Mouse (Mus musculus) heart, embryonic 12.5 days (tissue): ENCODE measurements at regions not wholly inside any gene's neighbourhood (a gene's known extent, or its start where the extent isn't known, plus 50 kb on each side); places are given as distances from the start of the nearest gene placed in this dataset.
A peak's percentile ranks its signal among the peaks of the same experiment; 100 is the strongest.

ENCODE experiments used
- ATAC-seq: fragments of 200-750 bp; cut with Nextera tagmentation; 2 replicates; pipeline ENCODE4 v1.8.0; 2017; ENCODE audit warnings: moderate TSS enrichment, moderate library complexity; ENCODE audit not compliant: insufficient number of reproducible peaks, low FRiP score
- H3K27ac ChIP-seq: fragments of 300-500 bp; sonication (generic); 2 replicates; pipeline ENCODE4 v1.5.1; 2016; ENCODE audit warnings: mild to moderate bottlenecking, moderate library complexity; ENCODE audit not compliant: poor library complexity, severe bottlenecking
- H3K27me3 ChIP-seq: fragments of 300-500 bp; sonication (generic); replicated peaks from 2 replicates; pipeline ENCODE4 v1.6.1; 2016; ENCODE audit warnings: mild to moderate bottlenecking, moderate library complexity
- H3K36me3 ChIP-seq: fragments of 300-500 bp; sonication (generic); 2 replicates; pipeline ENCODE4 v1.6.1; 2016; ENCODE audit warnings: mild to moderate bottlenecking, moderate library complexity
- H3K4me1 ChIP-seq: fragments of 300-500 bp; sonication (generic); replicated peaks from 2 replicates; pipeline ENCODE4 v1.6.1; 2016; ENCODE audit warnings: mild to moderate bottlenecking
- H3K4me2 ChIP-seq: fragments of 300-500 bp; sonication (generic); 2 replicates; pipeline ENCODE4 v1.6.1; 2016; ENCODE audit warnings: mild to moderate bottlenecking, moderate library complexity
- H3K4me3 ChIP-seq: fragments of 300-500 bp; sonication (generic); 2 replicates; pipeline ENCODE4 v1.5.1; 2016; ENCODE audit warnings: mild to moderate bottlenecking
- H3K9ac ChIP-seq: fragments of 300-500 bp; sonication (generic); 2 replicates; pipeline ENCODE4 v1.6.1; 2016; ENCODE audit warnings: mild to moderate bottlenecking, moderate library complexity
- H3K9me3 ChIP-seq: fragments of 300-500 bp; sonication (generic); replicated peaks from 2 replicates; pipeline ENCODE4 v1.6.1; 2016; ENCODE audit warnings: mild to moderate bottlenecking, moderate library complexity
- WGBS: fragments of 180-500 bp; shearing (Covaris S2); methylation state at CpG from one replicate; pipeline ENCODE4 v1.1.7; 2016; 5-methylcytosine and 5-hydroxymethylcytosine counted together

DNA sequence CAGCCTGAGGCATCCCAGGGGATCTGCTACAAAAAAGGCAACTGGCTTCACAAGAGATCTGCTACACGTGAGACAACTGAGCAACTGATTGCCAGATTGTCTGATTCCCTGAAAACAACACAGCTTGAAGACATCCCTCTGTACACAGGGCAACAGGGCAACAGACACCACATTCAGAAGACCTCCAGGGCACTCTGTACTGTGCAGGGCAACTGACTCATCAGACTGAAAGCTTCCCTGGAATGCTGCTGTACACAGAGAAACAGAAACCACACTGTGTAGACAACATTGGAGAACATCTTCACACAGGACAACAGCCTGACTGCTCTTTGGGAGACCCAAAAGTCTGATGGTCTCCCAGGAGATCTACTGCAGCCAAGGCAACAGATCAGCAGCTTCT, 456.8 kb upstream of the Ddi1 start:
- H3K9ac ChIP-seq: no peak overlapping the region
- H3K9me3 ChIP-seq: no peaks in the 10 kb centered on the region
- H3K4me3 ChIP-seq: no peak overlapping the region
- H3K36me3 ChIP-seq: no peaks in the 10 kb centered on the region
- H3K4me1 ChIP-seq: no peaks in the 10 kb centered on the region
- WGBS: 44% methylated on average over 1 of the region's 1 CpGs
- H3K27me3 ChIP-seq: no peaks in the 10 kb centered on the region
- H3K4me2 ChIP-seq: no peak overlapping the region
- H3K27ac ChIP-seq: no peak overlapping the region
- ATAC-seq: no peak

DNA sequence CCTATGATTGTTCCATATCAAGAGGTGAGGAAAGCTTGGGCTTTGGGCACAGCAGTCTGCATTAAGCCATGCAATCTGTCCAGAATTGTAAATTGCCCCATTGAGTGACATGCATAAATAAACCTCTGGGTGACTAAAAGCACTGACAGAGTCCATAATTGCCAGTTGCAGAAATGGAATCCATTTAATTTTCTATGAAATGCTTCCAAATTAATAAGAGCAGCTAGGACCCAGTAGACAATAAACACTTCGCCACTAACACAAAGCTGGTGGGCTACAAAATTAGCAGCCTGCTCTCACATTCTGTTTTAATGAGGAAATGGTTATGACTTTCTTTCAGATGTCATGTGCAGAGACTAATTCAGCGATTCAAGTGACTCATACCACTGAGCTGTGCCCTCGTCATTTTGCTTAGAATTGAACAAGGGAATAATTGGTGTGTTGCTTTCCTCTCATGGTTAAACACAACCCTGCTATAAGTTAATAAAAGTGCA, 407.6 kb upstream of the Ddi1 start:
- WGBS: 68% methylated on average over 3 of the region's 3 CpGs
- H3K4me1 ChIP-seq: no peaks in the 10 kb centered on the region
- H3K9ac ChIP-seq: no peak overlapping the region
- H3K4me2 ChIP-seq: no peak overlapping the region
- H3K36me3 ChIP-seq: no peaks in the 10 kb centered on the region
- H3K27me3 ChIP-seq: no peaks in the 10 kb centered on the region
- no peak overlapping the region for H3K4me3 ChIP-seq
- 0 out of 2 replicates have a peak, but pooled peaks cover 3% of the 10 kb centered on the region for H3K9me3 ChIP-seq
- no peak for ATAC-seq
- H3K27ac ChIP-seq: no peak overlapping the region

DNA sequence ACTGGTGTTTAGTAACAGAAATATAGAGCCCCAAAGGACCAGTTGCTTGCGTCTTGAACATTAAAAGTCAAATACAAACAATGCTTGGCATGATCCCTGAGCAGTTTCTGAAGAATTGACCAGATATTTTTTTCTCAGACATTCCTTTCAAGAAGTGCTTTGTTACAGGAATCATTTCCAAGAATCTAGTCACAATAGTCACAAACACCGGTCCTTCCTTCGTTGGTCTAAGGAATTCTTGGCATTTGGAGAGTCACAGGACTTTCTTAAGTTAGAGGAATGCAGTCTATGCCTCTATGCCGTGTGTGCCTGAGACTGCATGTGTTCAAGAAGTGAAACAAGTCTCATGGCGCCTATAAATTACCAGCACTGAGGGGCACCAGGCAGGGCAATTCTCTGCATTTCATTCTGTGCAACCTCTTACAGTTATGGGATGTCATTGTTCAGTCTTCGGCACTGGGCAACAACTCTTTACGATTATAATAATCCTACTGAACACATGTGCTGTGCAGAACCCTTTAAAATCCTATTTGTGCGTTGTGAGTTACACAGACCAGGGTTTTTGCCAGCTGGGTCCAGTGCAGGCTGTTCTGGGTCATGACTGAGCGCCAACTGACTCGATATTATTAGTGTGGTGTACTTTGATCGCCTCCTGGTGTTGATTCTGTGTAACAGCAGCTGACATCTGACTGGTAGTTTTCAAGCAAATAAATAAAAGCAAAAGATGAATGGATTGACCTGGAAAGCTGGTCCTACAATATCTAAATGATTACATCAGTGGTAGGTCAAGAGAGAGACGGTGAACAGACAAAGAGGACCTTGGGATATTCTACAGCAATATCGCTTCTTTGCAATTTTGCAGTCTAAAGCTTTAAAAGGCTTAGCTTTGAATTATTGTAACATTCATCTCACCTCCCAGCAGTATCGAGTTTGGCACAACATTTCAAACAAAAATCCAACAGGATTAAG, 398.6 kb upstream of the Ddi1 start:
- Histone ChIP-seq H3K9ac (0 out of 2 replicates have a peak overlapping the region, but pooled peaks have one; percentile 12), H3K4me2 (peak overlapping the region; percentile 47), H3K36me3 (no peaks in the 10 kb centered on the region), H3K27me3 (no peaks in the 10 kb centered on the region), H3K27ac (no peak overlapping the region), H3K9me3 (no peaks in the 10 kb centered on the region; the same call in 1 of the 2 replicates), H3K4me3 (0 out of 2 replicates have a peak overlapping the region, but pooled peaks have one; percentile 13), H3K4me1 (0 out of 2 replicates have a peak, but pooled peaks cover 4% of the 10 kb centered on the region)
- 35% methylated on average over 14 of the region's 14 CpGs for WGBS
- ATAC-seq: no peak; the same call in 1 of the 2 replicates

DNA sequence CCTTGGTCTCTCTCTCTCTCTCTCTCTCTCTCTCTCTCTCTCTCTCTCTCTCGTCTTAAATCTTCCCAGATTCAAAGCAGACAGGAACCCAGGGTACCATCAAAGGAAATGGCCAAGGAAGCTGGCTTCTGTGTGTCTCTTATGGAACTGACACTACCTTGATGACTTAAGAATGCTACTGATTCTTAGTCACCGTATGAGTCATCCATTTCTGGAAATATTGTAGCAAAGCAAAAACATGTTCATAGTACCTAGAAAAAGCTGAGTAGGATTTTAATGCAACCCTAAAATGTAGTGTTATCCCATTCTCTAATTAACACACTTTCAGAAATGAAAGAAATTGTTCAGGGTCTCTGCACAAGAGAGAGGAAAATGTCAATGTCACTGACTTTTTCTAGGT, 396.0 kb upstream of the Ddi1 start:
- H3K27ac ChIP-seq: no peak overlapping the region
- H3K4me1 ChIP-seq: 0 out of 2 replicates have a peak, but pooled peaks cover 4% of the 10 kb centered on the region
- no peak overlapping the region for H3K4me2 ChIP-seq
- no peaks in the 10 kb centered on the region for H3K36me3 ChIP-seq
- no peaks in the 10 kb centered on the region; the same call in 1 of the 2 replicates for H3K9me3 ChIP-seq
- H3K27me3 ChIP-seq: no peaks in the 10 kb centered on the region
- no peak overlapping the region for H3K4me3 ChIP-seq
- no peak for ATAC-seq
- H3K9ac ChIP-seq: no peak overlapping the region
- WGBS: 65% methylated on average over 2 of the region's 2 CpGs

DNA sequence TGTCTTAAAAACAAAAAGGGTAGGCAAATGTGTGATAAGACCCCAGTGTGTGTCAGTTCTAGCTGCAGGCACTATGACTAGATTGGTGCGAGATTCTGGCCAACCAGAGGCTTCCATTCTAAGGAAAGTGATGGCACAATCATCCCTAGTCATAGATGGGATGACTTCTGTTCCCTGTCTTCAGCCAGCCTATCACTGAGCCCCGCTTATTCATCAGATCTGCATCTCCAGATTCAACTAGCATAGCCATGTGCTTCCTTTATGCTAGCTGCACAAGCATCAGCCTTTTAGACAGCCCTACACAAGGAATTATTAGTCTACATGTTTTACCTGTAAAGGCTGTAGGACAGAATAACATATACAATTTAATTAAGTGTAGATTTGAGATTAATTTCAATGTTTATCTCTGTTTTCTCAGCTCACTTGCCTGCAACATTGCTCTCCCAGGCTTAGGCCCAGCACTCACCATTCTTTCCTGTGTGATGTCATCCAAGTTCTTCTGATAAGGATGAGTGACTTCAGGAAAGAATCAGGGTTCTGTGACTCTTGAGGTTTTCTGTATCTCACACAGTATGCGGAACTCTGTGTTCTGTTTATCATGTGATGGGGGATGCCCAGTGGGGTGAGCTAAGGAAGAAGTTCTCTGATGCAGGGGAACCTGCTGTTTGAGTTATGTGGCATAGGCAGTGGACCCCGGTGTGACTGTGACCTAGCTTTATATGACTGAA, 382.8 kb upstream of the Ddi1 start:
- Histone ChIP-seq H3K36me3 (no peaks in the 10 kb centered on the region), H3K27me3 (no peaks in the 10 kb centered on the region), H3K9ac (no peak overlapping the region), H3K9me3 (no peaks in the 10 kb centered on the region), H3K4me3 (no peak overlapping the region), H3K4me1 (peaks cover 6% of the 10 kb centered on the region; the same call in 1 of the 2 replicates), H3K27ac (no peak overlapping the region), H3K4me2 (no peak overlapping the region)
- ATAC-seq: 0 out of 2 replicates have a peak, but pooled peaks have one; percentile 45
- 47% methylated on average over 4 of the region's 4 CpGs for WGBS

DNA sequence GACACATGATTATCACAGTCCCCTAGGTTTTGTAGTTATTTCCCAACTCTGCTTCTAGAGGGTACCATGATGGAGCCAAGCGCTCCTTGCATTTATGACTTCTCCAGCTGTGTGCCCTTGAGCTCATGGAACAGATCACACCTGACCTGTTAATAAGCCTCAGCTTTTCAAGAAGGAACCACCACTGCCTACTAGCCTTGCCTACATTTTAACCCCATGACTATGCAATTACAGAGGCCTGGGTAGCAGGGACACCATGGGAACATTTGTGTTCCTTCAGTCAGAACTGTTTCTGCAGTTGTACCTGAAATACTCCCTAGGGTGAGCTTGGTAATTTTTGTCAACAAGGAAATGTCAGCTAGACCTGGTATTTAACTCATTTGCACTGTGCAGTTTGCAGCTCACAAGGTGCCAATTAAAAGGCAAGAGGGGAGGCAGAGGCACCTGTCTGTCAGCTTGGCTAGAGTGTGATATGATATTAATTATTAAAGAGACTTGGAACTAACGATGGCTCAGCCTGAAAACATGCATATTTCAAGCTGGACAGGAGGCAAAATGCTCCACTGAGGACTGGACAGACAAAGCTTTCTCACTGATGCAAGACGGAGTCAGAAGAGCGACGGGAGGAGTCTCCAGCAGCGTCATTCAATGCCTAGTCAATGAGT, 382.1 kb upstream of the Ddi1 start:
- Histone ChIP-seq H3K4me2 (no peak overlapping the region), H3K4me3 (no peak overlapping the region), H3K36me3 (no peaks in the 10 kb centered on the region), H3K9me3 (no peaks in the 10 kb centered on the region), H3K27me3 (no peaks in the 10 kb centered on the region), H3K9ac (no peak overlapping the region), H3K4me1 (peaks cover 6% of the 10 kb centered on the region; the same call in 1 of the 2 replicates), H3K27ac (no peak overlapping the region)
- no peak for ATAC-seq
- WGBS: 84% methylated on average over 6 of the region's 6 CpGs

DNA sequence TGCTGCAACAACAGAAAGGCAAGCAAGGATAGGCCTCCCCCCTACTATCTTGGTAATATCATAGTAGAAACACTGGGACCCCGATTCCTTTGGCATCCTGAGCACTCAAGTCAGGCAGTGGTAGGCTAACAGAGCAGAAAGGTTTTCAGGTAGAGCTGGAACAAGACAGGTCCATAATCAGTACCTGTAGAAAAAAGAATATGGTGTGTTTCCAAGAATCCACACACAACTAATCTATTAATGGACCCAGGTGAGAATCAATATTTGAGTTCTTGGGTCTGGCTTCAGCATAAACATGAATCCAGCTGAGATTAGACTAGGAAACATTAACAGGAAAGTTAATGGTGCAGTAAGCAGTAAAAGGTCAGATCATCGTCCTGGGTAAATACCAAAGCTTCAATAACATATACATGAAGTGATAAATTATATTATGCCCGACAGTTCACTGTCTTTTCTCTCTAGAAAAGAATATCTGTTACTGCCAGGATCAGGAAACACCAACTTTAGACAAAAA, 376.2 kb upstream of the Ddi1 start:
- no peak overlapping the region for H3K4me3 ChIP-seq
- 81% methylated on average over 3 of the region's 3 CpGs for WGBS
- ATAC-seq: no peak
- no peaks in the 10 kb centered on the region for H3K27me3 ChIP-seq
- no peaks in the 10 kb centered on the region for H3K4me1 ChIP-seq
- H3K9me3 ChIP-seq: no peaks in the 10 kb centered on the region
- no peak overlapping the region for H3K4me2 ChIP-seq
- H3K27ac ChIP-seq: no peak overlapping the region
- no peak overlapping the region for H3K9ac ChIP-seq
- no peaks in the 10 kb centered on the region for H3K36me3 ChIP-seq

DNA sequence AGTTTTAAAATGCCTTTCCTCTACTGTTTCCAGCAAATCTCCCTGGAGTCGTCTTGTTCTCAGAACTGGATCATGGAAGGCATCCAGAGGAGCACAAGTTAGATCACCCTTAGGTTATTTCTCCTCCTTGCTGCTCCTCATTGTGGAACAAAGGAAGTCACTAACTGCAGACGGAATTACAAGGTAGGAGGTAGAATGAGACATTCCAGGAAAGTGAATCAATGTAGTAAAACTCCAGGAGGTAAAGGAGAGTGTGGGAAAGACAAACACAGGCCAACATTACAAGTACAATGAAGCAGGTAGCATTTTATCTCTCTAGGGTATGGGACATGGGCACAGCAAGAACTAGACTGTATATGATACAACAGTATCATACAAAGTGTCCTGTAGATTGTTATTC, 375.7 kb upstream of the Ddi1 start:
- Histone ChIP-seq H3K4me2 (no peak overlapping the region), H3K9me3 (no peaks in the 10 kb centered on the region), H3K4me1 (no peaks in the 10 kb centered on the region), H3K36me3 (no peaks in the 10 kb centered on the region), H3K4me3 (no peak overlapping the region), H3K9ac (no peak overlapping the region), H3K27ac (no peak overlapping the region), H3K27me3 (no peaks in the 10 kb centered on the region)
- no peak for ATAC-seq
- 74% methylated on average over 2 of the region's 2 CpGs for WGBS

DNA sequence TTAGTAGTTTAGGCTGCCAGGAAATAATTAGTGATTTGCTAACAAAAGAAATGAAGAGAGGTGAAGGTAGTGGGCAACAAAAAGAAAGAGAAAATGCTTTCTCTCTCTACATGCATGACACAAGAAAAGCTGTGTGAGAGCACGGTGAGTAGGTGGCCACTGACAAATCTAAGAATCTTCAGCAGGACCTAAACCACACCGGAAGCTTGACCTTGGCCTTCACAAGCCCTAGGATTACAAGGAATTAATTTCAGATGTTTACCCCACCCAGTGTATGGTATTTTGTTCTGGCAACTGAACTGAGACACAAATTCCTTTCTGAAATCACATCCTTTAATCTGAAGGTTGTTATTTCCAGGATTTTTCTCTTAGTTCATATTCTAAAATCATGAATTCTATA, 347.5 kb upstream of the Ddi1 start:
- Histone ChIP-seq H3K36me3 (no peaks in the 10 kb centered on the region), H3K9ac (no peak overlapping the region), H3K9me3 (no peaks in the 10 kb centered on the region), H3K4me2 (no peak overlapping the region), H3K4me1 (0 out of 2 replicates have a peak, but pooled peaks cover 3% of the 10 kb centered on the region), H3K4me3 (no peak overlapping the region), H3K27me3 (no peaks in the 10 kb centered on the region), H3K27ac (no peak overlapping the region)
- ATAC-seq: no peak
- 81% methylated on average over 2 of the region's 2 CpGs for WGBS

DNA sequence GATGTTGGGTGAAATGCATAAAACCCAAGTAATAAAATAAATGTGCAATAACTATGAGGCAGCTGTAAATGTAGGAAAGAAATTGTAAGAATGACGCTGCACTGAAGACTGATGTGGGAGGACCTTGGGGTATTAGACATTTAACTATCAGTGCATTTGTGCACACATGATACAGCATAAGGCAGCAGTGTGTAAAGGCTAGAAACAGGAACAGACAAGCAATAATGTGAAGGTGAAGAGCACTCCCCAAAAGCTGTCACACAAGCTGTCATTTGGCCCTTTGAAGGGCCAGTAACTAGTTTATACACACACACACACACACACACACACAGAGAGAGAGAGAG, 339.6 kb upstream of the Ddi1 start:
- no peak for ATAC-seq
- no peak overlapping the region for H3K4me2 ChIP-seq
- no peak overlapping the region for H3K4me3 ChIP-seq
- H3K4me1 ChIP-seq: no peaks in the 10 kb centered on the region
- no peak overlapping the region for H3K9ac ChIP-seq
- no peaks in the 10 kb centered on the region for H3K9me3 ChIP-seq
- no peaks in the 10 kb centered on the region for H3K27me3 ChIP-seq
- 80% methylated on average over 1 of the region's 1 CpGs for WGBS
- H3K36me3 ChIP-seq: no peaks in the 10 kb centered on the region
- no peak overlapping the region for H3K27ac ChIP-seq
